Mouse (Mus musculus): Measurements from ENCODE around the gene Fhl2. TPM values are rescaled to one million over a fixed set of nuclear protein-coding genes. Genes with fewer than 3 reads are reported as not detected.

Fhl2 gene
- polyA plus RNA-seq, 2 experiments, result 19.5 to 23.1 TPM

- Histone ChIP-seq H3K27me3 (ENCODE audit: control insufficient read depth, insufficient read depth, low read length) (no peaks in the 10 kb centered on the region), H3K4me2 (replicated peaks; ENCODE audit: low read depth, low read length, severe bottlenecking) (no peak overlapping the region), H3K9me3 (ENCODE audit: control insufficient read depth, low read length) (no peaks in the 10 kb centered on the region), H3K9ac (ENCODE audit: low read depth, low read length, severe bottlenecking) (no peak overlapping the region), H3K4me3 (replicated peaks; ENCODE audit: low read length) (no peak overlapping the region), H3K4me1 (ENCODE audit: control insufficient read depth, insufficient read depth, low read length) (peaks cover 7% of the 10 kb centered on the region; the same call in 1 of the 2 replicates), H3K36me3 (ENCODE audit: control insufficient read depth, insufficient read depth, low read length) (no peaks in the 10 kb centered on the region), H3K27ac (replicated peaks; ENCODE audit: low read depth, low read length) (no peak overlapping the region)
- no peak for TF ChIP-seq POLR2A (IDR thresholded peaks at IDR 0.05; ENCODE audit: borderline replicate concordance, extremely low read depth, insufficient read depth, insufficient read length)
- WGBS, result 81% methylated on average over 1 of the region's 1 CpGs
- DNase-seq (ENCODE audit: low spot score) (no peak), ATAC-seq (ENCODE audit: low FRiP score, low read depth) (no peak)
Measured at GRCm38 (mm10) chr1:43090418-43090817, 106.4 kb downstream of the Fhl2 start.

- WGBS, result 90% methylated on average over 5 of the region's 5 CpGs
- no peak for DNase-seq (ENCODE audit: low spot score)
Measured at GRCm38 (mm10) chr1:43082946-43083345, 113.8 kb downstream of the Fhl2 start.

GRCm38 (mm10) chr1:43078124-43078523, 118.7 kb downstream of the Fhl2 start:
- H3K9ac ChIP-seq (ENCODE audit: low read depth, low read length, severe bottlenecking), result no peak overlapping the region
- H3K27me3 ChIP-seq (ENCODE audit: control insufficient read depth, insufficient read depth, low read length), result no peaks in the 10 kb centered on the region
- no peak overlapping the region for H3K4me3 ChIP-seq (replicated peaks; ENCODE audit: low read length)
- no peak overlapping the region for H3K4me2 ChIP-seq (replicated peaks; ENCODE audit: low read depth, low read length, severe bottlenecking)
- ATAC-seq (ENCODE audit: low FRiP score, low read depth) (no peak), DNase-seq (ENCODE audit: low spot score) (no peak)
- no peaks in the 10 kb centered on the region for H3K4me1 ChIP-seq (ENCODE audit: control insufficient read depth, insufficient read depth, low read length)
- no peaks in the 10 kb centered on the region for H3K9me3 ChIP-seq (ENCODE audit: control insufficient read depth, low read length)
- H3K36me3 ChIP-seq (ENCODE audit: control insufficient read depth, insufficient read depth, low read length), result peaks cover 17% of the 10 kb centered on the region
- 83% methylated on average over 2 of the region's 2 CpGs for WGBS
- H3K27ac ChIP-seq (replicated peaks; ENCODE audit: low read depth, low read length), result no peak overlapping the region
- no peak for TF ChIP-seq POLR2A (IDR thresholded peaks at IDR 0.05; ENCODE audit: borderline replicate concordance, extremely low read depth, insufficient read depth, insufficient read length)

More at GRCm38 (mm10) chr1:43082946-43083345, 113.8 kb downstream of the Fhl2 start:
- H3K4me1 ChIP-seq (ENCODE audit: control insufficient read depth, insufficient read depth, low read length), result no peaks in the 10 kb centered on the region
- no peak for TF ChIP-seq POLR2A (IDR thresholded peaks at IDR 0.05; ENCODE audit: borderline replicate concordance, extremely low read depth, insufficient read depth, insufficient read length)
- ATAC-seq (ENCODE audit: low FRiP score, low read depth), result no peak
- no peaks in the 10 kb centered on the region for H3K27me3 ChIP-seq (ENCODE audit: control insufficient read depth, insufficient read depth, low read length)
- H3K27ac ChIP-seq (replicated peaks; ENCODE audit: low read depth, low read length), result no peak overlapping the region
- no peak overlapping the region for H3K4me2 ChIP-seq (replicated peaks; ENCODE audit: low read depth, low read length, severe bottlenecking)
- no peak overlapping the region for H3K9ac ChIP-seq (ENCODE audit: low read depth, low read length, severe bottlenecking)
- H3K36me3 ChIP-seq (ENCODE audit: control insufficient read depth, insufficient read depth, low read length), result no peaks in the 10 kb centered on the region
- H3K4me3 ChIP-seq (replicated peaks; ENCODE audit: low read length), result no peak overlapping the region
- no peaks in the 10 kb centered on the region for H3K9me3 ChIP-seq (ENCODE audit: control insufficient read depth, low read length)

GRCm38 (mm10) chr1:43074791-43075190, 122.0 kb downstream of the Fhl2 start:
- Histone ChIP-seq H3K4me1 (ENCODE audit: control insufficient read depth, insufficient read depth, low read length) (no peaks in the 10 kb centered on the region), H3K9ac (ENCODE audit: low read depth, low read length, severe bottlenecking) (no peak overlapping the region), H3K4me2 (replicated peaks; ENCODE audit: low read depth, low read length, severe bottlenecking) (no peak overlapping the region), H3K27ac (replicated peaks; ENCODE audit: low read depth, low read length) (no peak overlapping the region), H3K27me3 (ENCODE audit: control insufficient read depth, insufficient read depth, low read length) (no peaks in the 10 kb centered on the region), H3K9me3 (ENCODE audit: control insufficient read depth, low read length) (no peaks in the 10 kb centered on the region), H3K4me3 (replicated peaks; ENCODE audit: low read length) (no peak overlapping the region), H3K36me3 (ENCODE audit: control insufficient read depth, insufficient read depth, low read length) (peaks cover 20% of the 10 kb centered on the region)
- 84% methylated on average over 2 of the region's 2 CpGs for WGBS
- no peak for TF ChIP-seq POLR2A (IDR thresholded peaks at IDR 0.05; ENCODE audit: borderline replicate concordance, extremely low read depth, insufficient read depth, insufficient read length)
- ATAC-seq (ENCODE audit: low FRiP score, low read depth), result no peak
- no peak for DNase-seq (ENCODE audit: low spot score)

Other genes with a start within 250 kb of the Fhl2 start
- 4.8 and 7.3 TPM in 2 replicates for gene Gpr45, start 244.1 kb downstream of the Fhl2 start, polyA plus RNA-seq (2012; rRNA removed)
- 6.1 and 8.6 TPM in 2 replicates for gene Gpr45, start 244.1 kb downstream of the Fhl2 start, polyA plus RNA-seq (2014; fragmentation: Nextera tagmentation; extraction: Ambion mirVana)
- 22.7 and 23.9 TPM in 2 replicates for gene Tgfbrap1, start 98.3 kb downstream of the Fhl2 start, polyA plus RNA-seq (2012; rRNA removed)
- 12.8 and 14.5 TPM in 2 replicates for gene Tgfbrap1, start 98.3 kb downstream of the Fhl2 start, polyA plus RNA-seq (2014; fragmentation: Nextera tagmentation; extraction: Ambion mirVana)
- gene AI597479, start 98.3 kb downstream of the Fhl2 start, polyA plus RNA-seq (2012; rRNA removed), result 20.7 and 22.2 TPM in 2 replicates
- 25.9 and 32.9 TPM in 2 replicates for gene AI597479, start 98.3 kb downstream of the Fhl2 start, polyA plus RNA-seq (2014; fragmentation: Nextera tagmentation; extraction: Ambion mirVana)
- gene Nck2, start 247.6 kb upstream of the Fhl2 start, polyA plus RNA-seq (2012; rRNA removed), result 43.3 and 48.6 TPM in 2 replicates
- gene Nck2, start 247.6 kb upstream of the Fhl2 start, polyA plus RNA-seq (2014; fragmentation: Nextera tagmentation; extraction: Ambion mirVana), result 38.8 and 44.8 TPM in 2 replicates